Mouse (Mus musculus) hindbrain, postnatal 0 days (tissue): Measurements from ENCODE around the gene Prpf4b. TPM values are rescaled to one million over a fixed set of nuclear protein-coding genes. Genes with fewer than 3 reads are reported as not detected.
"Not testable (repeated sequence)": the region's sequence is repeated elsewhere in the genome, so short reads cannot be mapped to it uniquely, and the experiment has no call there.

Experiments used
- ATAC-seq: fragments of 200-750 bp; cut with Nextera tagmentation; 2 replicates; pipeline ENCODE4 v1.8.0; 2017; ENCODE audit warnings: mild to moderate bottlenecking, moderate TSS enrichment, moderate library complexity
- DNase-seq: peaks from one replicate; pipeline ENCODE4 v3.0.0-alpha.2; 2015; ENCODE audit warnings: low spot score
- H3K27ac ChIP-seq: fragments of 300-500 bp; sonication (generic); 2 replicates; pipeline ENCODE4 v1.5.1; 2014; ENCODE audit warnings: mild to moderate bottlenecking
- H3K27me3 ChIP-seq: fragments of 300-500 bp; sonication (generic); 2 replicates; pipeline ENCODE4 v1.6.1; 2014; ENCODE audit warnings: low read length, mixed read lengths; ENCODE audit not compliant: insufficient read depth
- H3K36me3 ChIP-seq: fragments of 300-500 bp; sonication (generic); 2 replicates; pipeline ENCODE4 v1.6.1; 2014; ENCODE audit warnings: low read length, mixed read lengths; ENCODE audit not compliant: insufficient read depth
- H3K4me1 ChIP-seq: fragments of 300-500 bp; sonication (generic); 2 replicates; pipeline ENCODE4 v1.6.1; 2014; ENCODE audit warnings: antibody characterized with exemption, low read length, mixed read lengths; ENCODE audit not compliant: insufficient read depth
- H3K4me2 ChIP-seq: fragments of 300-500 bp; sonication (generic); 2 replicates; pipeline ENCODE4 v1.6.1; 2014; ENCODE audit warnings: low read depth, mild to moderate bottlenecking, low read length, moderate library complexity, mixed read lengths
- H3K4me3 ChIP-seq: fragments of 300-500 bp; sonication (generic); 2 replicates; pipeline ENCODE4 v1.5.1; 2014; ENCODE audit warnings: low read length
- H3K9ac ChIP-seq: fragments of 300-500 bp; sonication (generic); replicated peaks from 2 replicates; pipeline ENCODE4 v1.6.1; 2014; ENCODE audit warnings: mild to moderate bottlenecking, low read length, moderate library complexity, mixed read lengths
- H3K9me3 ChIP-seq: fragments of 300-500 bp; sonication (generic); 2 replicates; pipeline ENCODE4 v1.6.1; 2016; ENCODE audit warnings: low read length, mixed read lengths
- CTCF ChIP-seq: IDR thresholded peaks from 2 replicates; pipeline ENCODE4 v1.5.1; 2016; ENCODE audit warnings: antibody characterized with exemption, control low read depth, low read depth
- WGBS: fragments of 180-500 bp; shearing (Covaris S2); extraction: QIAGEN DNeasy Blood & Tissue Kit; methylation state at CpG from one replicate; pipeline ENCODE4 v1.1.7; 2014; 5-methylcytosine and 5-hydroxymethylcytosine counted together
- polyA plus RNA-seq: library from polyadenylated mRNA; unstranded; fragments of >200 nt; fragmentation: Nextera tagmentation; extraction: Ambion mirVana; gene quantifications from 2 replicates; pipeline ENCODE4 v1.2.1, GENCODE M21; 2015
- total RNA-seq: library from RNA; depleted of rRNA; stranded (reverse); fragments of >200 nt; gene quantifications from 2 replicates; pipeline ENCODE4 v1.2.3, GENCODE M21; 2014

Gene Prpf4b
- total and polyA plus RNA-seq, 2 experiments from 2014 or later, result 29.9 to 54.4 TPM

DNA sequence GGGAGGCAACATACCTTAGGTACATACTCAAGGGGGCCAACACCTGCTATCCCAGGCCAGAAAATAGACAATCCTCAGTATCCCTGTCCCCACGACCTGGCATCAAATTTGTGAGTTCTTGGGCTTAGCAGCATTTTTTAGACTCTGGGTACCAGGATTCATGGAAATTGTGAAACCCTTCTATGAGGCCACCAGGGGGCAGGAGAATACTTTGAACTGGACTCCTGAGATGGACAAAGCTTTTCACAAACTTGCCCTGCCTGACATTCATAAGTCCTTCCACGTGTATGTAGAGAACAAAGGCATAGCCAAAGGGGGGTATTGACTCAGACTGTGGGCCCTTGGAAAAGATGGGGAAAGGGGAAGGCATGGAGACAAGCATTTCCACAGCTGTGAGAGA lies 17.6 kb upstream of the Prpf4b start:
- no peak for ATAC-seq

GRCm38 (mm10) chr13:34859406-34859805 lies 15.7 kb upstream of the Prpf4b start:
- Histone ChIP-seq H3K27ac (no peak overlapping the region), H3K36me3 (no peaks in the 10 kb centered on the region), H3K9me3 (no peaks in the 10 kb centered on the region), H3K4me3 (no peak overlapping the region), H3K4me1 (no peaks in the 10 kb centered on the region), H3K4me2 (no peak overlapping the region), H3K9ac (no peak overlapping the region), H3K27me3 (no peaks in the 10 kb centered on the region)
- DNase-seq, result no peak
- no peak for TF ChIP-seq CTCF
- ATAC-seq, result no peak
- 87% methylated on average over 5 of the region's 5 CpGs for WGBS

More for the DNA sequence above, 17.6 kb upstream of the Prpf4b start:
- H3K9me3 ChIP-seq, result peaks cover 4% of the 10 kb centered on the region; the same call in 1 of the 2 replicates
- no peak overlapping the region for H3K9ac ChIP-seq
- no peak for DNase-seq
- no peaks in the 10 kb centered on the region for H3K4me1 ChIP-seq
- 28% methylated on average over 2 of the region's 2 CpGs for WGBS
- H3K36me3 ChIP-seq, result no peaks in the 10 kb centered on the region
- no peaks in the 10 kb centered on the region for H3K27me3 ChIP-seq
- H3K4me2 ChIP-seq, result no peak overlapping the region
- peak; percentile 46 for TF ChIP-seq CTCF
- no peak overlapping the region for H3K4me3 ChIP-seq
- H3K27ac ChIP-seq, result no peak overlapping the region

DNA sequence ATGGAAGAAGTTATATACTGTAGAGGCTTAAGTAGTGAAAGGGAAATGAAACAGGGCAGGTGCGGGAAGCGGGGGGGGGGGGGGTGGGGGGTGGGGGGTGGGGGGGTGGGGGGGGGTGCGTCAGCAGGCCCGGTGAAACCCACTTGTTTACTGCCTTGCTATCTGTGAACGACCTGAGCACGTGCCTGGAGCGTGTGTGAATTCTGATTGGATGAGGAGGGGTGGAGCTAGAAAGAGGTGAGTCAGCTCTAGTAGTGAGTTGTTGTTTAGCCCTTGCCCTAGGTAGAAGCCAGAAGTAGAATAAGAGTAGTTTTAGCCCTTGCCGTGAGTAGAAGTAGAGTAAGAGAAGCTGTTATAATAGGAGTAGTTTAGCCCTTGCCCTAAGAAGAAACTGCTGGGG lies 13.9 kb upstream of the Prpf4b start:
- not testable (repeated sequence) for DNase-seq, H3K9me3 ChIP-seq, H3K4me2 ChIP-seq, H3K4me1 ChIP-seq, H3K4me3 ChIP-seq, H3K27me3 ChIP-seq, H3K36me3 ChIP-seq, H3K9ac ChIP-seq, H3K27ac ChIP-seq, ATAC-seq
- 57% methylated on average over 5 of the region's 8 CpGs for whole genome bisulfite sequencing

DNA sequence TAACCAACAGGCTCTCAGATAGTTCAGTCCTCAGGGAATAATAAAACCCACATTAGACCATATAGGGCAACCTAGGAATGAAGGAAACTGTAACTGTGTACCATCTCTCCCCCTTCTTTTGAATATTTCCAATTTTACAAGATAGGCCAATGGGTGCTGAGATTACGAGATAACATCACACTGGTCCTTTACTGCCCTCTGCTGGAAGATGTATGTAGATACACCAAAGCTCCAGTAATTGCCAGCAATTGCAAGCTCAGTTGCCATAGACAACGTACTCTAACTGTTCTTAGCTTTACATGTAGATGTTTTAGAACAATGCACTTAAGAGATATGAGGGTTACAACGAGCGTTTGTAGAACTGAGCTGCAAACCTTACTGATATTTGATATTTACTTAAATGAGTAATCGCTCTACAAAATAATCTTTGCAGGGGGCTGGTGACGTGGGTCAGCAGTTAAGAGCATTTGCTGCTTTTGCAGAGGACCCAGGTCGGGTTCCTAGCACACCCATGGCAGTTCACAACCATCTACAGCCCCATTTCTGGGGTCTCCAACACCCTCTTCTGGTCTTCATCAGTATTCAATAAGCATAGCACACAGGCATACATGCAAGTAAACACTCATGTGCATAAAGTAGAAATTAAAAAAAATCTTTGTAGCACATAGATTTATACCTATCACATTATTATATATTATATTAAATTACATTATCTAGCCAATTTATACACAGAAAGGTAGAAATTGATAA lies 10.5 kb upstream of the Prpf4b start:
- TF ChIP-seq CTCF, result peak; percentile 95
- 40% methylated on average over 7 of the region's 7 CpGs for WGBS

DNA sequence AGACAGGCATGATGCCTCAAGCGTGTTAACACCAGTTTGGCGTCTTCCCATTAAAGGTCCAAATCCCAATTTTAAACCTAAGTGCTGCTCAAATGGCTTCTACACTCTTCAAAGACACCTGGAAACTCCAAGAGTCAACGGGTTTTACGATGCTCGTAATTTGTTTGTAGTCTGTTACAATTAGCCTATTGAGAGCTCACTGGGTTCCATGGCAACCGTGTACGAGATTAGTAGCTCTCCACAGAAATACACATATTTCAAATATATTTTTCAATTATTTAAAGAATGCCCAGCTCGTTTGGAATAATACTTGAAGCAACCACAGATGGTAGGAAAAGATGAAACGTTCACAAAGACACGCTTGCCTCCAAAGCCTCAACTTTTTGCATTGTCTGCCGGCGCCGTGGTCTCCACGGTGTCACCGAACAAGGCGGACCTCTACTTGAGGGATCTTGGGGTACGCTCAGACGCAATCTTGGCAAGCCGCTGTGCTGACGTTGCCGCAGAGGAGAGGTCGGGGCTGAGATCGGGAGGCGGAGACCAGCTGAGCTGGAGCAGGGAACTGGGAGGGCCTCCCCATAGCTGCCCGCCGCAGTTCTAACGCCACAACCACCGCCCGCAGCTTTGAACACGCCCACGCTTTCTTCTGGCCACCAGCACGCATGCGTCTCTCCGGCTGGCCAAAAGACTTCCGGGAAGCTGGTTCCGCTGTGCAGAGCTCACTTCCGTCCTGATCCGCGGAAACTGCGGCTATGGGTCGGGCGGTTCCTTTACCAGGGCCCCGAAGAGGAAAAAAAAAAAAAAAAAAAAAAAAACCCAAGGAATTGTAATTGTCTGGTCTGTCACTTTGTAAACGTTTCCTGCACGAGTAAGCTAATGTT lies 1.1 kb upstream of the Prpf4b start:
- Histone ChIP-seq H3K9ac (peak overlapping the region; percentile 74), H3K4me1 (peaks cover 5% of the 10 kb centered on the region), H3K9me3 (no peaks in the 10 kb centered on the region), H3K27ac (peak overlapping the region; percentile 98), H3K27me3 (no peaks in the 10 kb centered on the region), H3K4me2 (peak overlapping the region; percentile 86), H3K36me3 (no peaks in the 10 kb centered on the region), H3K4me3 (peak overlapping the region; percentile 88)
- DNase-seq (peak; percentile 98), ATAC-seq (peak; percentile 92)
- TF ChIP-seq CTCF, result no peak
- WGBS, result 2% methylated on average over 45 of the region's 45 CpGs

More for the DNA sequence above, 10.5 kb upstream of the Prpf4b start:
- no peaks in the 10 kb centered on the region for H3K27me3 ChIP-seq
- no peaks in the 10 kb centered on the region for H3K36me3 ChIP-seq
- no peaks in the 10 kb centered on the region for H3K9me3 ChIP-seq
- H3K27ac ChIP-seq, result no peak overlapping the region
- no peak overlapping the region for H3K4me2 ChIP-seq
- ATAC-seq (peak; percentile 80), DNase-seq (peak; percentile 95)
- H3K4me3 ChIP-seq, result no peak overlapping the region
- H3K9ac ChIP-seq, result no peak overlapping the region
- no peaks in the 10 kb centered on the region for H3K4me1 ChIP-seq

GRCm38 (mm10) chr13:34874736-34875135 lies 366 bp upstream of the Prpf4b start:
- Histone ChIP-seq H3K9ac (peak overlapping the region; percentile 74), H3K27ac (peak overlapping the region; percentile 98), H3K4me2 (peak overlapping the region; percentile 86), H3K4me3 (peak overlapping the region; percentile 88)
- H3K27me3 ChIP-seq, DNase-seq, H3K9me3 ChIP-seq, H3K36me3 ChIP-seq, H3K4me1 ChIP-seq, ATAC-seq: not testable (repeated sequence)
- 17% methylated on average over 13 of the region's 13 CpGs for WGBS
